Mouse (Mus musculus): ENCODE measurements around the gene Akap6. TPM values are rescaled to one million over a fixed set of nuclear protein-coding genes. Genes with fewer than 3 reads are reported as not detected.

The Akap6 gene
- total RNA-seq, 2 experiments from 2014 or later = 141 to 151 TPM

DNA sequence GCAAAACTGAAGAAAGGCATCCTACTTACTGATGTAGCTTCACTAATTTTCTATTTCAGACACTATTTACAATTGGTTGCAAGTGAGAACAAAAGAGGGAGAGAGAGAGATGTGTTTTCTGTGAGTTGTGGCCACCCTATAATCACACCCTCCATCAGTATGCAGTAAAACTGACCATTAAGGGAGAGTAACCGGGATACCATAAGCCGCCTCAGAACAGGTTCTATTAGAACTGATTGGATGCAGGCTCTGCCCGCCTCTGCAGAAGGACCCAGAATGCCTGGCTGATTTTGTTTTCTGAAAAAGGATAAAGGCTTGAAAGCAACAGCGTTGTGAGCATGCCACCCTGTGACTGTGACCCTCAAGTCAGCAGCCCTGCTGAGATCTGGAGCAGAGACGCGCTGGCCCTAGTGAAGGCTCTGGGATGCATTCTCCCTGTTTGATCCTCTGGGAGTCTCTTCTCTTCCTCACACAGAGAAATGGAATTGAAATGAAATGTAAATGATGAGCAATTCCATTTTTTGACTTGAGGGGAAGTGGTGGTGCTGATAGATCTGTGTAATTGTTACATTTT, 445.0 kb downstream of the Akap6 start:
- no peak for DNase-seq (ENCODE audit: low spot score in 2 of 2)

DNA sequence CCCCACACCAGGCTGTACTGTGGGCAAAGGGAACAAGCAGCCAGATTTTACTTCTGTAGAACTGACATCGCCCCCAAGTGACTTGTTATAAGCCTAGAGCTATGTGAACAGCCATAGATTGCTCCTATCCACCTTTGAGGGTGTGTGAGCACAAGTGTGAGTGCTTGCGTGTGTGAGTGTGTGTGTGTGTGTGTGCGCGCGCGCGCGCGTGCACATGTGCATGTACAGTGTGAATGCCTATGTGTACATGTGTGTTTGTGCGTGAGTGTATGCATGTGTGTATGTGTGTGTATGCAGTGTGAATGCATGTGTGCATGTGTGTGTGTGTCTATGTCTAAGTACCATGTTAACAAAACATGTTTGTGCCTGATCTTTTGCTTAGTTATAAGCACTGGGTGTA, 445.6 kb downstream of the Akap6 start:
- DNase-seq (ENCODE audit: low spot score in 2 of 2) = no peak

- DNase-seq (ENCODE audit: low spot score in 2 of 2) = no peak
These were observed 446.3 kb downstream of the Akap6 start for GRCm38 (mm10) chr12:53145516-53145915.

DNA sequence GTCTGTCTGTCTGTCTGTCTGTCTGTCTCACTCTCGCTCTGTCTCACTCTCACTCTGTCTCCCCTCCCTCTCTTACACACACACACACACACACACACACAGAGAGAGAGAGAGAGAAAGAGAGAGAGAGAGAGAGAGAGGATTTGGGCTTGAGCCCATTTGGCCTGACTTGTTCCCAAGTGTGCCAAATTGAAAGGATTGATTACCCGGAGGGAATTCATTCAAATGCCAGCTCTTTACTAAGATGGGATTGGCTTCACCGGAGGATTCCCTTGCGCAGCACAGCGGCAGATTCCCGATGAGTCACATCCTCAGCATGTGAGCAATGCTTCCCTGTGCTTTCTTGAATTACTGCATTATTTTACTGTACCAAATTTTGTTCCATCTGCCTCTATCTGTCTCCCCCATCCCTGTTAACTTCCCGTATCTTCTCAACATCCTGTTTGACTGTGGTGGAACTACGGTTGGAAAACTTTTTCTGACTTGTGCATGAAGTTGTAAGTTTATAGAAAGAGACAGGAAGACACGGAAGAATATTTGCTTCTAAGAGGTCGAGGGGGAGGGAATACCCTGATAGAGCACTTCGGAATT, 447.4 kb downstream of the Akap6 start:
- peak; percentile 34 to 60 for DNase-seq (ENCODE audit: low spot score in 2 of 2)

DNA sequence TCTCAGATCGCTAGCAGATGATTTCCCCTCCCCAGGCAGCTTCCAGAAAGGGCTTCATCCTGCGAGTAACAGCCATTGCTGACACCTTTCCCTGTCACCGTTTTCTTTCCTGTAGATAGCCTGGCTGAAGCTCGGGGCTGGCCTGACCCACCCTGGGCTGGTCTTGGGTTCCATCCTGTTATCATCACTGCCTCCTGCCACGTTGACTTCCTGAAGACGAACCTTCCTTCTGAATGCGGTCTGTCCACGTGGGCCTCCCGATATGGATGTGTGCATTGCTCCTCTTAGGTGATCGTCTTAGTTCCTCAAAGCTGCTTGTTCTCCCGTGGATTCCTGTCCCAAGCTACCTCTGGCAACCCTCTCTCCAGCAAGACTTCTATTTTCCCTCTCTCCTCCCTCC, 448.5 kb downstream of the Akap6 start:
- no peak for DNase-seq (ENCODE audit: low spot score in 2 of 2)

- DNase-seq (ENCODE audit: low spot score in 2 of 2) = no peak
These were observed 469.2 kb downstream of the Akap6 start for GRCm38 (mm10) chr12:53168189-53169003.

GRCm38 (mm10) chr12:53191435-53191834, 492.3 kb downstream of the Akap6 start:
- no peak for DNase-seq (ENCODE audit: low spot score in 2 of 2)

- no peak for DNase-seq (ENCODE audit: low spot score in 2 of 2)
These were observed 494.5 kb downstream of the Akap6 start for GRCm38 (mm10) chr12:53193664-53194063.

Other genes with a start within 250 kb of the Akap6 start
- gene Arhgap5, start 195.4 kb upstream of the Akap6 start, total RNA-seq (2021) = 100 to 1,000 TPM; 113 TPM